Comparison of ENCODE assay signal across 8 mouse cellular contexts in genomic region chr5:74974726-74975411, GRCm38 (mm10).
DNase-seq lines count a peak whose midpoint lies in the region; ATAC-seq and TF ChIP-seq lines count a peak whose summit lies in the region.

No protein-coding gene starts in this region.

- no peaks in the 10 kb centered on the region for H3K36me3 ChIP-seq in midbrain, postnatal 0 days (ENCODE audit: insufficient read depth, low read length)
- no peaks in the 10 kb centered on the region for H3K36me3 ChIP-seq in midbrain, embryonic 13.5 days
- H3K36me3 ChIP-seq in heart, embryonic 15.5 days = no peaks in the 10 kb centered on the region
- no peaks in the 10 kb centered on the region for H3K36me3 ChIP-seq in midbrain, embryonic 16.5 days (ENCODE audit: control insufficient read depth, insufficient read depth, low read length)

- no peak overlapping the region for H3K4me2 ChIP-seq in midbrain, postnatal 0 days (ENCODE audit: low read depth, low read length, poor library complexity, severe bottlenecking)
- H3K4me2 ChIP-seq in midbrain, embryonic 13.5 days (replicated peaks) = no peak overlapping the region
- H3K4me2 ChIP-seq in heart, embryonic 15.5 days = 0 out of 2 replicates have a peak overlapping the region, but pooled peaks have one; percentile 5
- no peak overlapping the region for H3K4me2 ChIP-seq in midbrain, embryonic 16.5 days (ENCODE audit: low read length)

- H3K9ac ChIP-seq in midbrain, postnatal 0 days (replicated peaks; ENCODE audit: low read length, poor library complexity, severe bottlenecking) = no peak overlapping the region
- H3K9ac ChIP-seq in midbrain, embryonic 13.5 days (replicated peaks) = no peak overlapping the region
- H3K9ac ChIP-seq in heart, embryonic 15.5 days = no peak overlapping the region
- no peak overlapping the region for H3K9ac ChIP-seq in midbrain, embryonic 16.5 days (ENCODE audit: low read depth, low read length)

- 52% methylated on average over 12 of the region's 12 CpGs for WGBS in midbrain, postnatal 0 days
- 58% methylated on average over 12 of the region's 12 CpGs for WGBS in midbrain, embryonic 13.5 days
- WGBS in heart, embryonic 15.5 days = 27% methylated on average over 12 of the region's 12 CpGs
- WGBS in midbrain, embryonic 16.5 days = 49% methylated on average over 12 of the region's 12 CpGs

- no peaks in the 10 kb centered on the region for H3K4me1 ChIP-seq in midbrain, postnatal 0 days (ENCODE audit: insufficient read depth, low read length)
- H3K4me1 ChIP-seq in midbrain, embryonic 13.5 days (replicated peaks) = peaks cover 8% of the 10 kb centered on the region
- H3K4me1 ChIP-seq in heart, embryonic 15.5 days (replicated peaks) = peaks cover 22% of the 10 kb centered on the region
- H3K4me1 ChIP-seq in midbrain, embryonic 16.5 days (ENCODE audit: control insufficient read depth, insufficient read depth, low read length) = peaks cover 3% of the 10 kb centered on the region; the same call in 1 of the 2 replicates

- no peak overlapping the region for H3K27ac ChIP-seq in midbrain, postnatal 0 days (ENCODE audit: low read depth, low read length)
- H3K27ac ChIP-seq in midbrain, embryonic 13.5 days = no peak overlapping the region
- H3K27ac ChIP-seq in heart, embryonic 15.5 days = peak overlapping the region; percentile 46
- no peak overlapping the region for H3K27ac ChIP-seq in midbrain, embryonic 16.5 days (ENCODE audit: low read length)

- peaks cover 39% of the 10 kb centered on the region for H3K27me3 ChIP-seq in midbrain, postnatal 0 days (ENCODE audit: insufficient read depth, low read length)
- peaks cover 100% of the 10 kb centered on the region for H3K27me3 ChIP-seq in midbrain, embryonic 13.5 days
- peaks cover 9% of the 10 kb centered on the region; the same call in 1 of the 2 replicates for H3K27me3 ChIP-seq in heart, embryonic 15.5 days
- peaks cover 79% of the 10 kb centered on the region for H3K27me3 ChIP-seq in midbrain, embryonic 16.5 days (ENCODE audit: control insufficient read depth, insufficient read depth, low read depth, low read length)

- no peak for ATAC-seq in midbrain, postnatal 0 days (ENCODE audit: low FRiP score)
- no peak for ATAC-seq in midbrain, embryonic 13.5 days
- peak; percentile 84 for ATAC-seq in heart, embryonic 15.5 days (replicated peaks; ENCODE audit: insufficient number of reproducible peaks, insufficient read depth, low FRiP score, low read depth)
- ATAC-seq in midbrain, embryonic 16.5 days = no peak

- no peaks in the 10 kb centered on the region for H3K9me3 ChIP-seq in midbrain, postnatal 0 days (ENCODE audit: low read length)
- no peaks in the 10 kb centered on the region for H3K9me3 ChIP-seq in midbrain, embryonic 13.5 days
- H3K9me3 ChIP-seq in heart, embryonic 15.5 days (replicated peaks) = no peaks in the 10 kb centered on the region
- no peaks in the 10 kb centered on the region for H3K9me3 ChIP-seq in midbrain, embryonic 16.5 days (replicated peaks; ENCODE audit: control insufficient read depth, low read length, poor library complexity, severe bottlenecking)

- peak; percentile 53 for DNase-seq in midbrain, postnatal 0 days (ENCODE audit: low spot score)
- DNase-seq in brain, adult 2 months (ENCODE audit: low read depth, low spot score) = peak; percentile 17
- peak; percentile 91 to 93 for DNase-seq in kidney, postnatal 4 days
- peak; percentile 88 to 94 for DNase-seq in lung, postnatal 4 days
- peak; percentile 59 to 85 for DNase-seq in urinary bladder, postnatal 36 days (ENCODE audit: low spot score in 2 of 2)

- H3K4me3 ChIP-seq in midbrain, postnatal 0 days (ENCODE audit: low read depth, low read length) = no peak overlapping the region
- H3K4me3 ChIP-seq in midbrain, embryonic 13.5 days (replicated peaks) = no peak overlapping the region
- no peak overlapping the region for H3K4me3 ChIP-seq in heart, embryonic 15.5 days
- H3K4me3 ChIP-seq in midbrain, embryonic 16.5 days (ENCODE audit: low read depth, low read length) = no peak overlapping the region

- no peak for TF ChIP-seq CTCF in midbrain, postnatal 0 days (IDR thresholded peaks at IDR 0.05)

Comparison
In these comparisons a context has a peak if more than half of its experiments do, and no peak if none do; other contexts are left out.
1. DNase-seq: peak in every context shown above with its lines; median percentile 92 in kidney, postnatal 4 days; 91 in lung, postnatal 4 days; 72 in urinary bladder, postnatal 36 days; 53 in midbrain, postnatal 0 days; 17 in brain, adult 2 months.